Mouse (Mus musculus): ENCODE data around the gene Ms4a8a. TPM values are rescaled to one million over a fixed set of nuclear protein-coding genes. Genes with fewer than 3 reads are reported as not detected.

Ms4a8a gene
- total RNA-seq, 2 experiments from 2014 or later: 0.69 to 0.84 TPM

- no peak for DNase-seq (ENCODE audit: low spot score)
Observed at GRCm38 (mm10) chr19:11017891-11018290, 63.0 kb downstream of the Ms4a8a start, which contains the start of gene Ms4a18. Gene Ms4a18 (minus strand): TSS chr19:11018031.

Other genes with a start within 250 kb of the Ms4a8a start
- gene Slc15a3, start 241.4 kb downstream of the Ms4a8a start, total RNA-seq (2021): under 1 TPM; 0.23 to 0.55 TPM
- gene Tmem132a, start 211.2 kb downstream of the Ms4a8a start, total RNA-seq (2021): 1 to 10 TPM; 3.0 to 3.4 TPM
- gene Tmem109, start 199.1 kb downstream of the Ms4a8a start, total RNA-seq (2021): 100 to 1,000 TPM; 208 to 227 TPM
- 100 to 1,000 TPM; 148 TPM for gene Prpf19, start 185.9 kb downstream of the Ms4a8a start, total RNA-seq (2021)
- not detected for gene Zp1, start 160.5 kb downstream of the Ms4a8a start, total RNA-seq (2021)
- not detected for gene Ptgdr2, start 143.9 kb downstream of the Ms4a8a start, total RNA-seq (2021)
- 10 to 100 TPM; 12.6 to 14.5 TPM for gene Ccdc86, start 131.8 kb downstream of the Ms4a8a start, total RNA-seq (2021)
- gene Ms4a10, start 106.4 kb downstream of the Ms4a8a start, total RNA-seq (2021): not detected
- gene Ms4a15, start 87.9 kb downstream of the Ms4a8a start, total RNA-seq (2021): not detected
- not detected for gene Ms4a18, start 63.1 kb downstream of the Ms4a8a start, total RNA-seq (2021)
- gene 1700017D01Rik, start 49.8 kb upstream of the Ms4a8a start, total RNA-seq (2021): not detected
- gene 1700025F22Rik, start 84.2 kb upstream of the Ms4a8a start, total RNA-seq (2021): not detected
- not detected for gene Ms4a13, start 115.6 kb upstream of the Ms4a8a start, total RNA-seq (2021)
- gene Ms4a12, start 151.3 kb upstream of the Ms4a8a start, total RNA-seq (2021): not detected
- gene Ms4a1, start 185.1 kb upstream of the Ms4a8a start, total RNA-seq (2021): under 1 TPM in 1 of 2 experiments, not detected in 1; 0.09 TPM
- not detected for gene Ms4a5, start 202.8 kb upstream of the Ms4a8a start, total RNA-seq (2021)
- under 1 TPM in 1 of 2 experiments, not detected in 1; 0.05 TPM for gene Ms4a14, start 233.4 kb upstream of the Ms4a8a start, total RNA-seq (2021)